Mouse (Mus musculus): ENCODE measurements around the gene Epn1. TPM values are rescaled to one million over a fixed set of nuclear protein-coding genes. Genes with fewer than 3 reads are reported as not detected.

Gene Epn1
- 50.2 and 50.4 TPM in 2 replicates for polyA plus RNA-seq (2015; fragmentation: Nextera tagmentation; extraction: Ambion mirVana)

DNA sequence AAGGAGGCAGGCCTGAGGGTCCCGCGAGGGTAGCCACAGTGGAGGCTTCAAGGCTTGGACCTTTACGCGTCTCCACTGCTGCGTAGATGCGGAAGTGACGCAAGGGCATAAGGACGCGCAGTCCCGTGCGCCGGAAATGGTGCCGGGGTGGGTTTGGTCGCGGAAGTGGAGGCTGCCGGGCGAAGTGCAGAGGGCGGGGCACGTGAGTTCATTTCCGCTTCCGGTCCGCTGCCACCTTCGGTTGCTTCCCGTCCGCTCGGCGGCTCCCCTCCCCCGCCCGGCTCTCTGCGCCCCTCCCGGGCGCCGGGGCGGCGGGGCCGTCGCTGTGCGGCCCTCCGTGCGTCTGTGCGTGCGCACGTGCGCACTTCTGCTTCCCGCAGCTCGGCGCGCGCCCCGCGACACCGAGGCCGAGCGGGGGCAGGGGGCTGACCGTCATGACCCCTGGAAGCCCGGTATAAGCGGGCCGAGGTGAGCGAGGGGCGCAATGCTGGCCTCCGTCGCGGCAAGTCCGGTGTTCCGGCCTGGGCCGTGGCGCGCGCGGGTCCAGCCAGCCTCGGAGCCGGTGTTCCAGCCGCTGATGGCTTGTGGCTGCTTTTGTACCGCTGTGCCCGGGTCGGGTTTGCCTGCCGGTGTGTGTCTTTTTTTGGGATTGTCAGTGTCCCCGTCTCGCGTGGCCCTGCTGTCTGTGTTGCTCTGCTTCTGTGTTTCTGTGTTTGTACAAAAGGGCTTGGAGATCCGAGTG, at the start of gene Epn1:
Gene Epn1, plus strand, starts transcription at position 226 of the 742 bp plus-strand sequence.
- Histone ChIP-seq H3K9ac (ENCODE audit: low read length) (peak within 1 kb of the TSS; percentile 98), H3K4me1 (ENCODE audit: control insufficient read depth, insufficient read depth, low read length) (peaks cover 21% of the 10 kb centered on the region; the same call in 1 of the 2 replicates), H3K36me3 (ENCODE audit: control insufficient read depth, insufficient read depth, low read length) (peaks cover 23% of the 10 kb centered on the region), H3K4me3 (replicated peaks; ENCODE audit: low read length) (peak within 1 kb of the TSS; percentile 100), H3K27ac (ENCODE audit: low read length) (peak within 1 kb of the TSS; percentile 95), H3K9me3 (replicated peaks; ENCODE audit: control insufficient read depth, low read length) (no peaks in the 10 kb centered on the region), H3K4me2 (ENCODE audit: low read depth, low read length) (peak within 1 kb of the TSS; percentile 87), H3K27me3 (ENCODE audit: control insufficient read depth, insufficient read depth, low read length) (no peaks in the 10 kb centered on the region)
- ATAC-seq (ENCODE audit: insufficient read depth, low FRiP score), result peak; percentile 97
- WGBS, result under 1% methylated on average over 80 of the region's 81 CpGs

GRCm38 (mm10) chr7:5030554-5031275, 49.3 kb upstream of the Epn1 start:
- Histone ChIP-seq H3K36me3 (ENCODE audit: control insufficient read depth, insufficient read depth, low read length) (peaks cover 80% of the 10 kb centered on the region), H3K4me2 (ENCODE audit: low read depth, low read length) (no peak overlapping the region), H3K4me3 (replicated peaks; ENCODE audit: low read length) (no peak overlapping the region), H3K27ac (ENCODE audit: low read length) (no peak overlapping the region), H3K4me1 (ENCODE audit: control insufficient read depth, insufficient read depth, low read length) (no peaks in the 10 kb centered on the region), H3K9me3 (replicated peaks; ENCODE audit: control insufficient read depth, low read length) (peaks cover 38% of the 10 kb centered on the region), H3K9ac (ENCODE audit: low read length) (no peak overlapping the region), H3K27me3 (ENCODE audit: control insufficient read depth, insufficient read depth, low read length) (no peaks in the 10 kb centered on the region)
- no peak for ATAC-seq (ENCODE audit: insufficient read depth, low FRiP score)
- 86% methylated on average over 63 of the region's 63 CpGs for WGBS

GRCm38 (mm10) chr7:5031496-5031895, 48.5 kb upstream of the Epn1 start:
- Histone ChIP-seq H3K27ac (ENCODE audit: low read length) (no peak overlapping the region), H3K9me3 (replicated peaks; ENCODE audit: control insufficient read depth, low read length) (peaks cover 38% of the 10 kb centered on the region), H3K27me3 (ENCODE audit: control insufficient read depth, insufficient read depth, low read length) (no peaks in the 10 kb centered on the region), H3K9ac (ENCODE audit: low read length) (no peak overlapping the region), H3K4me3 (replicated peaks; ENCODE audit: low read length) (no peak overlapping the region), H3K4me1 (ENCODE audit: control insufficient read depth, insufficient read depth, low read length) (no peaks in the 10 kb centered on the region), H3K4me2 (ENCODE audit: low read depth, low read length) (no peak overlapping the region), H3K36me3 (ENCODE audit: control insufficient read depth, insufficient read depth, low read length) (peaks cover 87% of the 10 kb centered on the region)
- no peak for ATAC-seq (ENCODE audit: insufficient read depth, low FRiP score)
- WGBS, result 85% methylated on average over 46 of the region's 46 CpGs

DNA sequence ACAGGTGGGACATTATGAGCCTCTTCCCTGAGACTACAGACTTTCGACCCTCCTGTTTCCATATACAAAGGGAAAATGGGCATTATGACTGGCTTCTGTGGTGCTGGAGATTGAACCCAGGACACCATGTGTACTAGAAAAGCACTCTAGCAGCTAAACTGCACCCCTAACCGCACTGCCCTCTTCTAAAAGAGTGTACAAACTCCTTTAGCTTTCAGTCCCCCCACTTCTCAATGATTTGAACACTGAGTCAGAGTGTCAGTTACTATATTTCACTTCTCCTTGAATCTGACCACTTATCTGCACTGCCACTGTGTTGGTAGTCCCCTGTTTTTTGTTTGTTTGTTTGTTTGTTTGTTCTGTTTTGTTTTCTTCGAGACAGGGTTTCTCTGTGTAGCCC, 46.2 kb upstream of the Epn1 start, which contains the start of gene 4632433K11Rik:
Gene 4632433K11Rik, plus strand, starts transcription at position 301 of the 400 bp plus-strand sequence.
- no peak within 1 kb of the TSS for H3K27ac ChIP-seq (ENCODE audit: low read length)
- peaks cover 36% of the 10 kb centered on the region for H3K9me3 ChIP-seq (replicated peaks; ENCODE audit: control insufficient read depth, low read length)
- ATAC-seq (ENCODE audit: insufficient read depth, low FRiP score), result no peak
- WGBS, result 84% methylated on average over 3 of the region's 3 CpGs
- H3K27me3 ChIP-seq (ENCODE audit: control insufficient read depth, insufficient read depth, low read length), result no peaks in the 10 kb centered on the region
- H3K9ac ChIP-seq (ENCODE audit: low read length), result no peak within 1 kb of the TSS
- no peak within 1 kb of the TSS for H3K4me2 ChIP-seq (ENCODE audit: low read depth, low read length)
- H3K36me3 ChIP-seq (ENCODE audit: control insufficient read depth, insufficient read depth, low read length), result peaks cover 74% of the 10 kb centered on the region
- H3K4me3 ChIP-seq (replicated peaks; ENCODE audit: low read length), result no peak within 1 kb of the TSS
- H3K4me1 ChIP-seq (ENCODE audit: control insufficient read depth, insufficient read depth, low read length), result no peaks in the 10 kb centered on the region

- Histone ChIP-seq H3K27ac (ENCODE audit: low read length) (no peak overlapping the region), H3K27me3 (ENCODE audit: control insufficient read depth, insufficient read depth, low read length) (no peaks in the 10 kb centered on the region), H3K4me1 (ENCODE audit: control insufficient read depth, insufficient read depth, low read length) (peaks cover 7% of the 10 kb centered on the region), H3K9me3 (replicated peaks; ENCODE audit: control insufficient read depth, low read length) (peaks cover 18% of the 10 kb centered on the region), H3K4me2 (ENCODE audit: low read depth, low read length) (no peak overlapping the region), H3K4me3 (replicated peaks; ENCODE audit: low read length) (no peak overlapping the region), H3K36me3 (ENCODE audit: control insufficient read depth, insufficient read depth, low read length) (peaks cover 56% of the 10 kb centered on the region), H3K9ac (ENCODE audit: low read length) (no peak overlapping the region)
- WGBS, result 95% methylated on average over 17 of the region's 17 CpGs
- ATAC-seq (ENCODE audit: insufficient read depth, low FRiP score), result no peak
Measured at GRCm38 (mm10) chr7:5035628-5036027, 44.4 kb upstream of the Epn1 start.

- WGBS, result 91% methylated on average over 9 of the region's 9 CpGs
- peaks cover 51% of the 10 kb centered on the region for H3K36me3 ChIP-seq (ENCODE audit: control insufficient read depth, insufficient read depth, low read length)
Measured at GRCm38 (mm10) chr7:5036136-5036535, 43.9 kb upstream of the Epn1 start.

GRCm38 (mm10) chr7:5037026-5037425, 43.0 kb upstream of the Epn1 start:
- H3K27ac ChIP-seq (ENCODE audit: low read length), result no peak overlapping the region
- no peak overlapping the region for H3K4me2 ChIP-seq (ENCODE audit: low read depth, low read length)
- peaks cover 4% of the 10 kb centered on the region; the same call in 1 of the 2 replicates for H3K9me3 ChIP-seq (replicated peaks; ENCODE audit: control insufficient read depth, low read length)
- peaks cover 7% of the 10 kb centered on the region for H3K4me1 ChIP-seq (ENCODE audit: control insufficient read depth, insufficient read depth, low read length)
- no peak for ATAC-seq (ENCODE audit: insufficient read depth, low FRiP score)
- H3K36me3 ChIP-seq (ENCODE audit: control insufficient read depth, insufficient read depth, low read length), result peaks cover 42% of the 10 kb centered on the region
- no peak overlapping the region for H3K9ac ChIP-seq (ENCODE audit: low read length)
- H3K27me3 ChIP-seq (ENCODE audit: control insufficient read depth, insufficient read depth, low read length), result no peaks in the 10 kb centered on the region
- H3K4me3 ChIP-seq (replicated peaks; ENCODE audit: low read length), result no peak overlapping the region
- WGBS, result 92% methylated on average over 7 of the region's 7 CpGs

More at GRCm38 (mm10) chr7:5036136-5036535, 43.9 kb upstream of the Epn1 start:
- no peak overlapping the region for H3K4me3 ChIP-seq (replicated peaks; ENCODE audit: low read length)
- no peak overlapping the region for H3K27ac ChIP-seq (ENCODE audit: low read length)
- H3K4me1 ChIP-seq (ENCODE audit: control insufficient read depth, insufficient read depth, low read length), result peaks cover 7% of the 10 kb centered on the region
- peaks cover 12% of the 10 kb centered on the region for H3K9me3 ChIP-seq (replicated peaks; ENCODE audit: control insufficient read depth, low read length)
- ATAC-seq (ENCODE audit: insufficient read depth, low FRiP score), result no peak
- no peak overlapping the region for H3K4me2 ChIP-seq (ENCODE audit: low read depth, low read length)
- H3K27me3 ChIP-seq (ENCODE audit: control insufficient read depth, insufficient read depth, low read length), result no peaks in the 10 kb centered on the region
- no peak overlapping the region for H3K9ac ChIP-seq (ENCODE audit: low read length)

DNA sequence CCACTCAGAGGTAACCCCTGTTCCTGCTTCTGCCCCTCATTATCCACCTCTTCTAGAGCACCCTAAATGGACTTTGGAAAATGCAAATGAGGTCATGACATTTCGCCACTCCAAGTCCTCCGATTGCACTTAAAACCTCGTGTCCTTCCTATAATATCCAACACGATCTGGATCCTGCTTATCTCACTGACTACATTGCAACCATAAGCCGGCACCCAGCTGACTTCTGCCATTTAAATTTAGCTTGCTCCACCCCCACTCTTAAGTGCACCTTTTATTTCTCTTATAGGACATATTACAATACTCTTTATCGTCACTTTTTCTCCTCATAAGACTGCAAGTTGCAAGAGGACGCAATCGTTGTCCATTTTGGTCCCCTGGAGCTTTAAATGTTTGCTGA, 42.6 kb upstream of the Epn1 start:
- peak overlapping the region; percentile 92 for H3K9ac ChIP-seq (ENCODE audit: low read length)
- 86% methylated on average over 8 of the region's 8 CpGs for WGBS
- peaks cover 38% of the 10 kb centered on the region for H3K36me3 ChIP-seq (ENCODE audit: control insufficient read depth, insufficient read depth, low read length)
- no peaks in the 10 kb centered on the region for H3K27me3 ChIP-seq (ENCODE audit: control insufficient read depth, insufficient read depth, low read length)
- H3K4me2 ChIP-seq (ENCODE audit: low read depth, low read length), result peak overlapping the region; percentile 69
- peak overlapping the region; percentile 99 for H3K27ac ChIP-seq (ENCODE audit: low read length)
- ATAC-seq (ENCODE audit: insufficient read depth, low FRiP score), result no peak
- peaks cover 7% of the 10 kb centered on the region for H3K4me1 ChIP-seq (ENCODE audit: control insufficient read depth, insufficient read depth, low read length)
- no peaks in the 10 kb centered on the region for H3K9me3 ChIP-seq (replicated peaks; ENCODE audit: control insufficient read depth, low read length)
- H3K4me3 ChIP-seq (replicated peaks; ENCODE audit: low read length), result peak overlapping the region; percentile 75
